Comparison of ENCODE assay signal across 23 mouse cellular contexts in the genomic region with DNA sequence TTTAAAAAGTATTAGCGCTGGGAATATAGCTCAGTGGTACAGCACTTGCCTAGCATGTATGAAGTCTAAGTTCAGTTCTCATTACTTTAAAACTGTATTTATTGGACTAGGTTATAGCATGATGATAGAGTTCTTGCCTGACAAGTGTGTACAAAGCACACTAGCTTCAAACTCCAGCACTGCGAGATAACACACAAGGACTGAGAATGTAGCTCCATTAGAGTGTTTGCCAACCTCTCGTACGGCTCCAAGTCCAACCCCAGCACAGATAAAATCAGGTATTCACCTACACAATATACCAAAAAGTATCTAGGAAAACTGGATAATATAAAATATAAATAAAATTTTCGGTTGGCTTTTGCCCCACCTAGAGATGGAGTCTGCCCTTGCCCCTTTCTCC.
"Had no signal": no experiment of that assay in that cellular context is flagged by ENCODE, and none has a peak within 500 bp of the region (broad histone marks: within the 10 kb centered on the region; RNA-seq: fewer than 3 reads in every experiment).

No protein-coding gene starts in this region.

- H3K4me3 ChIP-seq: gastrocnemius, adult 2 months; heart, embryonic 13.5 days; heart, embryonic 15.5 days; hindbrain, embryonic 13.5 days; hindbrain, embryonic 15.5 days; layer of hippocampus, adult 2 months; left cerebral cortex, adult 2 months; limb, embryonic 10.5 days; limb, embryonic 12.5 days had no signal

- H3K9me3 ChIP-seq: heart, embryonic 13.5 days; heart, embryonic 15.5 days; hindbrain, embryonic 13.5 days; hindbrain, embryonic 15.5 days; limb, embryonic 10.5 days; limb, embryonic 12.5 days had no signal

- H3K9ac ChIP-seq: heart, embryonic 13.5 days; heart, embryonic 15.5 days; hindbrain, embryonic 13.5 days; hindbrain, embryonic 15.5 days; limb, embryonic 12.5 days had no signal

- ATAC-seq: forebrain, embryonic 16.5 days; hindbrain, postnatal 0 days; intestine, embryonic 16.5 days had no signal

- H3K4me1 ChIP-seq: heart, embryonic 13.5 days; heart, embryonic 15.5 days; hindbrain, embryonic 13.5 days; hindbrain, embryonic 15.5 days; limb, embryonic 10.5 days; limb, embryonic 12.5 days had no signal

- H3K27ac ChIP-seq: gastrocnemius, adult 2 months; heart, embryonic 13.5 days; heart, embryonic 15.5 days; hindbrain, embryonic 13.5 days; hindbrain, embryonic 15.5 days; hindbrain, postnatal 0 days; layer of hippocampus, adult 2 months; left cerebral cortex, adult 2 months; limb, embryonic 10.5 days; limb, embryonic 12.5 days had no signal

- DNase-seq: gastrocnemius, adult 2 months; gastrocnemius, postnatal 10 days; gastrocnemius, postnatal 25 days; heart, adult 18-20 months; heart, postnatal 14 days; heart, postnatal 36 days; kidney, adult 18-20 months; kidney, adult 8-10 months; kidney, postnatal 10 days; kidney, postnatal 25 days; kidney, postnatal 4 days had no signal

- H3K4me2 ChIP-seq: heart, embryonic 11.5 days; heart, embryonic 13.5 days; heart, embryonic 15.5 days; hindbrain, embryonic 13.5 days; hindbrain, embryonic 15.5 days; limb, embryonic 12.5 days had no signal

- H3K27me3 ChIP-seq: heart, embryonic 13.5 days; heart, embryonic 15.5 days; hindbrain, embryonic 13.5 days; hindbrain, embryonic 15.5 days; limb, embryonic 12.5 days had no signal
